Mouse (Mus musculus): ENCODE measurements at regions not wholly inside any gene's neighbourhood (a gene's known extent, or its start where the extent isn't known, plus 50 kb on each side); places are given as distances from the start of the nearest gene placed in this dataset.

GRCm38 (mm10) chr11:117585556-117585955, 68.5 kb upstream of the Tnrc6c start:
- WGBS: 95% methylated on average over 5 of the region's 5 CpGs
- TF ChIP-seq CTCF (IDR thresholded peaks at IDR 0.05; ENCODE audit: borderline replicate concordance, control insufficient read depth, extremely low read depth, insufficient read depth, low read length, poor library complexity) (no peak), POLR2A (IDR thresholded peaks at IDR 0.05; ENCODE audit: control insufficient read depth, extremely low read depth, insufficient read depth, low read length, poor library complexity) (no peak)
- no peak overlapping the region for H3K27ac ChIP-seq (ENCODE audit: control insufficient read depth, insufficient read depth, low read length)

GRCm38 (mm10) chr11:117586063-117586462, 68.0 kb upstream of the Tnrc6c start:
- no peaks in the 10 kb centered on the region for H3K36me3 ChIP-seq (ENCODE audit: control insufficient read depth, insufficient read depth, low read length)
- no peak overlapping the region for H3K4me3 ChIP-seq (ENCODE audit: control insufficient read depth, insufficient read depth, low read length)
- no peaks in the 10 kb centered on the region for H3K27me3 ChIP-seq (ENCODE audit: control insufficient read depth, insufficient read depth, low read length)
- no peak overlapping the region for H3K27ac ChIP-seq (ENCODE audit: control insufficient read depth, insufficient read depth, low read length)
- DNase-seq: no peak
- no peaks in the 10 kb centered on the region for H3K4me1 ChIP-seq (replicated peaks; ENCODE audit: control insufficient read depth, insufficient read depth, low read length)
- WGBS: 93% methylated on average over 4 of the region's 4 CpGs
- no peak for TF ChIP-seq CTCF (IDR thresholded peaks at IDR 0.05; ENCODE audit: borderline replicate concordance, control insufficient read depth, extremely low read depth, insufficient read depth, low read length, poor library complexity)
- no peak for TF ChIP-seq POLR2A (IDR thresholded peaks at IDR 0.05; ENCODE audit: control insufficient read depth, extremely low read depth, insufficient read depth, low read length, poor library complexity)

More at GRCm38 (mm10) chr11:117585556-117585955, 68.5 kb upstream of the Tnrc6c start:
- no peak for DNase-seq
- Histone ChIP-seq H3K27me3 (ENCODE audit: control insufficient read depth, insufficient read depth, low read length) (no peaks in the 10 kb centered on the region), H3K4me3 (ENCODE audit: control insufficient read depth, insufficient read depth, low read length) (no peak overlapping the region), H3K36me3 (ENCODE audit: control insufficient read depth, insufficient read depth, low read length) (no peaks in the 10 kb centered on the region), H3K4me1 (replicated peaks; ENCODE audit: control insufficient read depth, insufficient read depth, low read length) (no peaks in the 10 kb centered on the region)

DNA sequence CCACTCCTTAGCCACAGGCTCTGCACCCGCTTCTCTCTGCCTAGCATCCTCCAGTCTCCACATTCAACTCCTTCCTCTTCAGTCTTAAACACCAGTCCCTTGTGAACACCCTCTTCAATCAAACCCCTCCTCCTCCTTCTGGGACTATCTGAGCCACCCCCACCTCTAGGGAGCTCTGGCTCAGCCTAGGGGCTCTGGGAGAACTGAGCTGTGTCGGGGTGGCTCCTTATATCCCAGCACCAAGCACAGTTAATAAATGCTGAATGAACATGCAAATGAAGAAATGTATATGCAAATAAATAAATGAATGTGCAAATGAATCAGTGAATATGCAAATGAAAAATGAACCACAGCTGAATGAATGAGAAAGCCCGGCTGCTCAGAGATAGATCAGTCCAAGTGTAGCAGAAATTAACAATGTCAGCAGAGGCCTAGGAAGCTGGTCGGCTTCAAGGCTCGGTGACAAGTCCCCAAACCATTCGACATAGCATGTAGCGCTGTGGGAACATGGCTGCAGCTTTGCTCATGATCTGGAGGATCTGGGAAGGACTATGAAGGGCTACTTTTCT, 67.1 kb upstream of the Tnrc6c start:
- WGBS: 96% methylated on average over 7 of the region's 7 CpGs
- H3K4me3 ChIP-seq (ENCODE audit: control insufficient read depth, insufficient read depth, low read length): no peak overlapping the region
- no peaks in the 10 kb centered on the region for H3K4me1 ChIP-seq (replicated peaks; ENCODE audit: control insufficient read depth, insufficient read depth, low read length)
- no peaks in the 10 kb centered on the region for H3K36me3 ChIP-seq (ENCODE audit: control insufficient read depth, insufficient read depth, low read length)
- no peak for DNase-seq
- no peaks in the 10 kb centered on the region for H3K27me3 ChIP-seq (ENCODE audit: control insufficient read depth, insufficient read depth, low read length)
- H3K27ac ChIP-seq (ENCODE audit: control insufficient read depth, insufficient read depth, low read length): no peak overlapping the region
- TF ChIP-seq CTCF (IDR thresholded peaks at IDR 0.05; ENCODE audit: borderline replicate concordance, control insufficient read depth, extremely low read depth, insufficient read depth, low read length, poor library complexity) (no peak), POLR2A (IDR thresholded peaks at IDR 0.05; ENCODE audit: control insufficient read depth, extremely low read depth, insufficient read depth, low read length, poor library complexity) (no peak)

- H3K27me3 ChIP-seq (ENCODE audit: control insufficient read depth, insufficient read depth, low read length): no peaks in the 10 kb centered on the region
- no peaks in the 10 kb centered on the region for H3K36me3 ChIP-seq (ENCODE audit: control insufficient read depth, insufficient read depth, low read length)
- DNase-seq: no peak
- WGBS: over 99% methylated on average over 8 of the region's 8 CpGs
- H3K27ac ChIP-seq (ENCODE audit: control insufficient read depth, insufficient read depth, low read length): no peak overlapping the region
- TF ChIP-seq POLR2A (IDR thresholded peaks at IDR 0.05; ENCODE audit: control insufficient read depth, extremely low read depth, insufficient read depth, low read length, poor library complexity) (no peak), CTCF (IDR thresholded peaks at IDR 0.05; ENCODE audit: borderline replicate concordance, control insufficient read depth, extremely low read depth, insufficient read depth, low read length, poor library complexity) (no peak)
- H3K4me3 ChIP-seq (ENCODE audit: control insufficient read depth, insufficient read depth, low read length): no peak overlapping the region
- no peaks in the 10 kb centered on the region for H3K4me1 ChIP-seq (replicated peaks; ENCODE audit: control insufficient read depth, insufficient read depth, low read length)
Measured at GRCm38 (mm10) chr11:117589006-117589405, 65.1 kb upstream of the Tnrc6c start.

GRCm38 (mm10) chr11:117589422-117589821, 64.7 kb upstream of the Tnrc6c start:
- H3K4me1 ChIP-seq (replicated peaks; ENCODE audit: control insufficient read depth, insufficient read depth, low read length): no peaks in the 10 kb centered on the region
- no peak overlapping the region for H3K4me3 ChIP-seq (ENCODE audit: control insufficient read depth, insufficient read depth, low read length)
- no peaks in the 10 kb centered on the region for H3K36me3 ChIP-seq (ENCODE audit: control insufficient read depth, insufficient read depth, low read length)
- WGBS: 92% methylated on average over 14 of the region's 14 CpGs
- H3K27me3 ChIP-seq (ENCODE audit: control insufficient read depth, insufficient read depth, low read length): no peaks in the 10 kb centered on the region
- no peak for DNase-seq
- no peak overlapping the region for H3K27ac ChIP-seq (ENCODE audit: control insufficient read depth, insufficient read depth, low read length)
- TF ChIP-seq CTCF (IDR thresholded peaks at IDR 0.05; ENCODE audit: borderline replicate concordance, control insufficient read depth, extremely low read depth, insufficient read depth, low read length, poor library complexity): no peak
- no peak for TF ChIP-seq POLR2A (IDR thresholded peaks at IDR 0.05; ENCODE audit: control insufficient read depth, extremely low read depth, insufficient read depth, low read length, poor library complexity)

DNA sequence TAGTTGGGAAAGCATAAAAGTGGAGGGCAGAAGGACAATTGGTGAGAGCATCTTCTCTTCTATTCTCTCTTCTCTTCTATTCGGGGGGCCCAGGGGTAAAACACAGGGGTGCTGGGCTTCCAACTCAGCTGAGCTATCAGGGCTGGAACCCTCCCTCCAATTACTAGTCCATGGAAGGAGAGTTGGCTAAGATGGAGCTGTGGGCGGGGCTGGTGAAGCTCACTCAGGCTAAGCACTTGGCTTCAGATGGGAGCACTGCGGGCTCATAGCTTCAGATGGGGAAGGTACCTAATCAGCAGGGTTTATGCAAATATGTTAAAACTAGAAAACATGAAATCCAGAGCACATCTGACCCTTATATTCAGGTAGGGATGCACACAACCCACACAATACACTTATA, 61.5 kb upstream of the Tnrc6c start:
- no peak for TF ChIP-seq CTCF (IDR thresholded peaks at IDR 0.05; ENCODE audit: borderline replicate concordance, control insufficient read depth, extremely low read depth, insufficient read depth, low read length, poor library complexity)
- no peak for TF ChIP-seq POLR2A (IDR thresholded peaks at IDR 0.05; ENCODE audit: control insufficient read depth, extremely low read depth, insufficient read depth, low read length, poor library complexity)
- H3K4me3 ChIP-seq (ENCODE audit: control insufficient read depth, insufficient read depth, low read length): no peak overlapping the region
- no peak for DNase-seq
- H3K4me1 ChIP-seq (replicated peaks; ENCODE audit: control insufficient read depth, insufficient read depth, low read length): peaks cover 4% of the 10 kb centered on the region
- no peaks in the 10 kb centered on the region for H3K27me3 ChIP-seq (ENCODE audit: control insufficient read depth, insufficient read depth, low read length)
- 79% methylated on average over 3 of the region's 3 CpGs for WGBS
- H3K36me3 ChIP-seq (ENCODE audit: control insufficient read depth, insufficient read depth, low read length): no peaks in the 10 kb centered on the region
- no peak overlapping the region for H3K27ac ChIP-seq (ENCODE audit: control insufficient read depth, insufficient read depth, low read length)

DNA sequence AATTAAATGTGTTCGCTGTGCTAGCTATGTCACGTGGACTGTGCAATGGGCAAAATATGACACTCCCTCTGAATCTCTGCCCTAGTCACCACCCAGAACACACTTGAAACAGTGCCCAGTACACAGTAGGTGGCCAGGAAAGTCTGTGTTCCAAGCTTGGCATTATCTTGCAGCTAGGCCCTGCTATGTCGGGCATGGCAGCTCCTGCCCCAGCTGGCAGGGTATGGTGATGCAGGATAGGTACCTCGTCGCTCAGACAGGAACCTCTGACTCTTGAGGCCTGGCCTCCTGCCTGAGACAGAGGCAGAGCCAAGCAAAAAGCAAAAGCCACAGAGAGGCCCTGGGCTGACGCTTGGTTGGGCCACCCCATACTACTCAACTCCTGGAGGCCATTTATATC, 57.9 kb upstream of the Tnrc6c start:
- TF ChIP-seq CTCF (IDR thresholded peaks at IDR 0.05; ENCODE audit: borderline replicate concordance, control insufficient read depth, extremely low read depth, insufficient read depth, low read length, poor library complexity) (no peak), POLR2A (IDR thresholded peaks at IDR 0.05; ENCODE audit: control insufficient read depth, extremely low read depth, insufficient read depth, low read length, poor library complexity) (no peak)
- peaks cover 12% of the 10 kb centered on the region for H3K4me1 ChIP-seq (replicated peaks; ENCODE audit: control insufficient read depth, insufficient read depth, low read length)
- 59% methylated on average over 6 of the region's 6 CpGs for WGBS
- no peaks in the 10 kb centered on the region for H3K36me3 ChIP-seq (ENCODE audit: control insufficient read depth, insufficient read depth, low read length)
- H3K27ac ChIP-seq (ENCODE audit: control insufficient read depth, insufficient read depth, low read length): no peak overlapping the region
- no peak overlapping the region for H3K4me3 ChIP-seq (ENCODE audit: control insufficient read depth, insufficient read depth, low read length)
- no peaks in the 10 kb centered on the region for H3K27me3 ChIP-seq (ENCODE audit: control insufficient read depth, insufficient read depth, low read length)
- no peak for DNase-seq

Data from thymus, adult 2 months (tissue).